Mouse (Mus musculus): Measurements from ENCODE around the gene Fbf1. TPM values are rescaled to one million over a fixed set of nuclear protein-coding genes. Genes with fewer than 3 reads are reported as not detected.

The Fbf1 gene
- polyA plus RNA-seq, 1 experiment from 2014 or later: 3.7 TPM

- TF ChIP-seq CTCF (IDR thresholded peaks at IDR 0.05; ENCODE audit: low read depth): no peak
- H3K4me3 ChIP-seq (ENCODE audit: low read depth, low read length): peak overlapping the region; percentile 59
- WGBS: 21% methylated on average over 10 of the region's 10 CpGs
- H3K9ac ChIP-seq (ENCODE audit: low read depth, low read length): peak overlapping the region; percentile 67; the same call in 1 of the 2 replicates
- H3K27me3 ChIP-seq (replicated peaks; ENCODE audit: control insufficient read depth, insufficient read depth, low read length): peaks cover 28% of the 10 kb centered on the region
- peak overlapping the region; percentile 37; the same call in 1 of the 2 replicates for H3K27ac ChIP-seq (ENCODE audit: low read depth, low read length)
- no peak for ATAC-seq
- H3K36me3 ChIP-seq (ENCODE audit: control insufficient read depth, insufficient read depth): no peaks in the 10 kb centered on the region
- no peaks in the 10 kb centered on the region for H3K9me3 ChIP-seq (ENCODE audit: control insufficient read depth)
- peaks cover 13% of the 10 kb centered on the region; the same call in 1 of the 2 replicates for H3K4me1 ChIP-seq (replicated peaks; ENCODE audit: control insufficient read depth, insufficient read depth, low read length)
- H3K4me2 ChIP-seq (replicated peaks; ENCODE audit: low read depth): peak overlapping the region; percentile 75
Measured at GRCm38 (mm10) chr11:116110540-116110939, 57.4 kb downstream of the Fbf1 start.

GRCm38 (mm10) chr11:116110131-116110530 is 57.8 kb downstream of the Fbf1 start:
- Histone ChIP-seq H3K4me3 (ENCODE audit: low read depth, low read length) (peak overlapping the region; percentile 59), H3K36me3 (ENCODE audit: control insufficient read depth, insufficient read depth) (no peaks in the 10 kb centered on the region), H3K4me2 (replicated peaks; ENCODE audit: low read depth) (peak overlapping the region; percentile 75), H3K9ac (ENCODE audit: low read depth, low read length) (peak overlapping the region; percentile 67), H3K4me1 (replicated peaks; ENCODE audit: control insufficient read depth, insufficient read depth, low read length) (peaks cover 13% of the 10 kb centered on the region; the same call in 1 of the 2 replicates), H3K9me3 (ENCODE audit: control insufficient read depth) (no peaks in the 10 kb centered on the region), H3K27me3 (replicated peaks; ENCODE audit: control insufficient read depth, insufficient read depth, low read length) (peaks cover 28% of the 10 kb centered on the region), H3K27ac (ENCODE audit: low read depth, low read length) (peak overlapping the region; percentile 37; the same call in 1 of the 2 replicates)
- peak; percentile 14; the same call in 1 of the 2 replicates for ATAC-seq
- no peak for TF ChIP-seq CTCF (IDR thresholded peaks at IDR 0.05; ENCODE audit: low read depth)
- 2% methylated on average over 35 of the region's 35 CpGs for WGBS

GRCm38 (mm10) chr11:116109441-116110081 is 58.4 kb downstream of the Fbf1 start:
- Histone ChIP-seq H3K27me3 (replicated peaks; ENCODE audit: control insufficient read depth, insufficient read depth, low read length) (peaks cover 28% of the 10 kb centered on the region), H3K4me3 (ENCODE audit: low read depth, low read length) (peak overlapping the region; percentile 59), H3K27ac (ENCODE audit: low read depth, low read length) (peak overlapping the region; percentile 37), H3K9me3 (ENCODE audit: control insufficient read depth) (no peaks in the 10 kb centered on the region), H3K9ac (ENCODE audit: low read depth, low read length) (peak overlapping the region; percentile 67), H3K4me2 (replicated peaks; ENCODE audit: low read depth) (peak overlapping the region; percentile 75), H3K4me1 (replicated peaks; ENCODE audit: control insufficient read depth, insufficient read depth, low read length) (peaks cover 13% of the 10 kb centered on the region; the same call in 1 of the 2 replicates), H3K36me3 (ENCODE audit: control insufficient read depth, insufficient read depth) (no peaks in the 10 kb centered on the region)
- under 1% methylated on average over 60 of the region's 70 CpGs for WGBS
- peak; percentile 40 for TF ChIP-seq CTCF (IDR thresholded peaks at IDR 0.05; ENCODE audit: low read depth)
- 0 out of 2 replicates have a peak, but pooled peaks have one; percentile 13 for ATAC-seq

GRCm38 (mm10) chr11:116108464-116109137 is 59.4 kb downstream of the Fbf1 start:
- Histone ChIP-seq H3K4me2 (replicated peaks; ENCODE audit: low read depth) (peak overlapping the region; percentile 75), H3K27me3 (replicated peaks; ENCODE audit: control insufficient read depth, insufficient read depth, low read length) (peaks cover 28% of the 10 kb centered on the region), H3K27ac (ENCODE audit: low read depth, low read length) (no peak overlapping the region), H3K9ac (ENCODE audit: low read depth, low read length) (0 out of 2 replicates have a peak overlapping the region, but pooled peaks have one; percentile 7), H3K4me1 (replicated peaks; ENCODE audit: control insufficient read depth, insufficient read depth, low read length) (peaks cover 19% of the 10 kb centered on the region; the same call in 1 of the 2 replicates), H3K9me3 (ENCODE audit: control insufficient read depth) (no peaks in the 10 kb centered on the region), H3K4me3 (ENCODE audit: low read depth, low read length) (peak overlapping the region; percentile 59), H3K36me3 (ENCODE audit: control insufficient read depth, insufficient read depth) (no peaks in the 10 kb centered on the region)
- no peak for ATAC-seq
- WGBS: 14% methylated on average over 23 of the region's 23 CpGs
- no peak for TF ChIP-seq CTCF (IDR thresholded peaks at IDR 0.05; ENCODE audit: low read depth)

- 29% methylated on average over 19 of the region's 19 CpGs for WGBS
- no peak for TF ChIP-seq CTCF (IDR thresholded peaks at IDR 0.05; ENCODE audit: low read depth)
- Histone ChIP-seq H3K9me3 (ENCODE audit: control insufficient read depth) (no peaks in the 10 kb centered on the region), H3K27me3 (replicated peaks; ENCODE audit: control insufficient read depth, insufficient read depth, low read length) (peaks cover 28% of the 10 kb centered on the region), H3K4me1 (replicated peaks; ENCODE audit: control insufficient read depth, insufficient read depth, low read length) (peaks cover 20% of the 10 kb centered on the region; the same call in 1 of the 2 replicates), H3K4me2 (replicated peaks; ENCODE audit: low read depth) (peak overlapping the region; percentile 75), H3K36me3 (ENCODE audit: control insufficient read depth, insufficient read depth) (no peaks in the 10 kb centered on the region), H3K27ac (ENCODE audit: low read depth, low read length) (no peak overlapping the region), H3K4me3 (ENCODE audit: low read depth, low read length) (peak overlapping the region; percentile 59), H3K9ac (ENCODE audit: low read depth, low read length) (no peak overlapping the region)
- ATAC-seq: peak; percentile 12; the same call in 1 of the 2 replicates
Measured at GRCm38 (mm10) chr11:116107777-116108285, 60.1 kb downstream of the Fbf1 start.
